Mouse (Mus musculus) adrenal gland, postnatal 4 days (tissue): Measurements from ENCODE around the gene Elmod2. TPM values are rescaled to one million over a fixed set of nuclear protein-coding genes. Genes with fewer than 3 reads are reported as not detected.
A peak's percentile ranks its signal among the peaks of the same experiment; 100 is the strongest.
"Not testable (repeated sequence)": the region's sequence is repeated elsewhere in the genome, so short reads cannot be mapped to it uniquely, and the experiment has no call there.

Source experiments
- DNase-seq, 2 experiments: peaks; one replicate each; pipeline ENCODE4 v3.0.0; 2021 to 2022; ENCODE audit warnings: low spot score in 2 of 2, mixed read lengths in 2 of 2
- long read RNA-seq, 2 experiments: library from polyadenylated mRNA; stranded (forward); transcript quantifications; one replicate each; pipeline ENCODE4 v2.0.0; 2021
- total RNA-seq, 2 experiments: library from RNA; stranded (reverse); gene quantifications; 2 replicates each; pipeline ENCODE4 v1.2.3; 2021

The Elmod2 gene
- 10 to 100 TPM; 19.1 to 25.0 TPM for total RNA-seq
- long read RNA-seq, experiment 1, full-length matches to known transcripts, result 1 of 3 reads
- long read RNA-seq, experiment 1, partial matches to known transcripts, result 0 of 3 reads
- long read RNA-seq, experiment 1, other reads (novel, unspliced or antisense), result 2 of 3 reads
- long read RNA-seq, experiment 2, full-length matches to known transcripts, result 2 of 10 reads
- long read RNA-seq, experiment 2, partial matches to known transcripts, result 4 of 10 reads
- long read RNA-seq, experiment 2, other reads (novel, unspliced or antisense), result 4 of 10 reads

DNA sequence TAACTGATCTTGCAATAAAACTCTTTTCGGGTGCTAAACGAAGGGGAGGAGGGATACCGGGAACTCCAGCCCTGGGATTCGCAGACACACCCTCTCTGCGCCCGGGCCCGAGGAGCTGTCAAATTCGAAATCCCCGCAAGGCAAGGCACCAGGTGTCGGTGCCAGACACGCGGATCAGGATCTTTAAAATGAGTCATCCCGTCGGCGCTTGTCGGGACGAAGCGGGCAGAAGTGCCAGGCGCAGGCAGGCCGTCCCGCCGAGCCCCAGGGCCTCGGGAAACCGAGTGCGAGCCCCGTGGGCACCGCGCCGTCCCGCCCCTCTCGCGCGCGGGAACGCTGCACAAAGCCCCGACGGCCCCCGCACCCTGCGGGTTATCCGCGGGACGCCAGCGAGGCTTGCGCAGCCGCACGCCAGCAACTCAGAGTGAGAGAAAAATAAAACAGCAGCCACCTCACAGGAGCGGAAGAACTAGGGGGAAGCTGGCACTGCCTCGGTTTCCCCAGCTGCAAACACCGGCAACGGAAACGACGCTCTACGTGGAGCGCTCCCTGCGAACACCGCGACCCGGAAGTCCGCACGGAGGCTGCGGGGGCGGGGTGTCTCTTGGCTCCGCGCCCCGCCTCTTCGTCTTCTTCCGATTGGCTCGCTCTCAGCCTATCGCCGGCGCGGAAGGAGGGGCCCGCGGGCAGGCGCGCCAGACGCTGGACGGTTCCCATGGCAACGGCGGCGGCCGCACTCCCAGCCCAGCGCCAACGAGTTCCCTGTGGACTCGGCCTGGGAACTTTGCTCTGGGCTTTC is at the start of gene Elmod2:
Elmod2 (minus strand) TSS at position 588 of the 799 bp plus-strand sequence.
- peak; percentile 93 to 97 for DNase-seq

DNA sequence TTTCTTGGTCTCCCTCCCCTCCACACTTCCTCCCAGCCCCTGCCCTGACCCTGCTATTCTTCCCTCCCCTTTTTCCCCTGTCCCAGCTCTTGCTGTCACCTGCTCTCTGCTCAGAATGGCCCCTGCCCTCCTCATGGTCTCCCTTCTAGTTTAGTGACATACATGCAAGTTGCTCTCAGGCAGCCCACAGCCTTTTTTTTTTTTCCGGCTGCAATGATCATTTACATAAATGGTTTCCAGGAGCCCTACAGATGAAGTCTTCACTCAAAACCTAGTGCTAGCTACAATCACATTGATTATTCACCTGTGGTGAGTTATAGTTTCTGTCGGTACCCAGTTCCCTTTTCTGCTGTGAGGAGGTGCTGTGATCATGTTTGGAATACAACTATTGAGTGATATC is 48.7 kb upstream of the Elmod2 start:
- no peak for DNase-seq

DNA sequence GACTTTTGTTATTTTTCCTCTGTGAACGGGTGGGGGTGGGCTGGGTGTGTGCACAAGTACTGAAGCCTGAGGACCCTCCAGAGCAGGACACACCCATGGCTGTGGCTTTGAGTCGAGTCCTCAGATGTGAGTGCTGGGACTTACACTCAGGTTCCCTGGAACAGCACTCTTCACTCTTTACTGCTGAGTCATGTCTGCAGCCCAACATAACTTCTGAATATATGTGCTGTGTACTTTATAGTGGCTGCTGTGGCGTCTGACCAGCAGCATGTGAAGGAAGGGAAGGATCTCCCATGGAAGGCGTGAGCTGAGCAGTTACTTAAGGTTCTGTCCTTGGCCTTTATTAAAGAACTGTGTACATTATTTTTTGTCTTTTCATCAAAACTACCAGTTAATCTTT is 47.9 kb upstream of the Elmod2 start:
- no peak for DNase-seq

DNA sequence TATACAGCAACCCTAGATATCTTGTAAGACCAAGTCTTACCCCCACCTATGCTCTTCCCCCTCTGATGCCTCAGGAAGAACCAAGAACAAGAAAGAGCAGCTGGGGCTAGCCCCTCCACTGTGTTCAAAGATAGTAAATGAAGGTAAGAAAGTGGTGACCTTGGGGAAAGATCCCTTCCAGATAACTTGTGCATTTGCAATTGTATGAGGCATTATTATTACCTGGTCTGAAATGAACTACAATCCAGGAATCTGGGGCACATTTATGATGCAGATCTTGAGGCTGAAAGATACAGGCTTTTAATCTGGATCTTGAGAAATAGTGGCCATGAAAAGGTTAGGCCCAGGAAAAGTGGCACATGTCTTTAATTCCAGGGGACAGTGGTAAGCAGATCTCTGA is 44.9 kb upstream of the Elmod2 start:
- no peak for DNase-seq

DNA sequence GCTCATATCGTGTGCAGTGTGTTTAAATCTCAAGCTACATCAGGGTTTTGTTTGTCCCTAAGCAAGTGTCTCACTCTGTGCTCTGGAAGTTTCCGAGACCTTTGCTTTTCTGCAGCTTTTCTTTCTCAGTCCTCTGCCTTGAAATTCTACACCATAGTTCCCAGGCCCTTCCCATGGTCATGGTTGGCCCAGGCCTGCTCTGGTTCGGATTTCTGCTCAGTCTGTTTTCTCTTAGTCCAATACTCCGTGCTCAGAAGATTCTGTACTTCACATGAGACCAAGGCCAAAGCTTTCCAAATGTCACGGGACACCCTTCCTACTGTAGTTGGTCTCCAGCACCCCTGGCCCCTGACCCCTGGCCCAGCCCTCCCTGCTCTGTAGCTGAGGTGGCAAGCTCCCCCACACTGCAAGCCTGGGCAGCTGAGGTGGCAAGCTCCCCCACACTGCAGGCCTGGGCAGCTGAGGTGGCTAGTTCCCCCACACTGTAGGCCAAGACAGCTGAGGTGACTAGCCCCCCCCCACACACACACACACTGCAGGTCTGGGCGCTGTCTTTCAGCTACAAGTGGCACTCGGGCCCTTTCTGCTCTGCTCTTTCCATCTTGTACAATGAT is 31.0 kb upstream of the Elmod2 start:
- DNase-seq, result no peak

DNA sequence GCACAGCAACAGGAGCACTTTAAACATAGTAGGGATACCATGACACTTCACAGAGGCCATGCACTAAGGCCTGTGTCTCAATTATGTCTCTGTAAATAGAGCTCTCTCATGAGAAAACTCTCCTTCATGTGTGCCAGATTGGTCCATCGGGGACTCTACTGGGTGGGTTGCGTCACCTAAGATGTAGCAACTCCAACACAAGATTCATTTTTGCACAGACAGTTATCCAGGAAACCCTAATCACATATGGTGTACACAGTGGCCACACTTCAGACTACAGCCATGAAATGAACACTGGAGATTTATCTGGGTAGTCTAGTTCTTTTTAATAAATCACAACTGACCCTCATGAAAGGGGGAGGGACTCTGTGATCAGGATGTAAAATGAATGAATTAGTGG is 19.0 kb upstream of the Elmod2 start:
- DNase-seq, result no peak

DNA sequence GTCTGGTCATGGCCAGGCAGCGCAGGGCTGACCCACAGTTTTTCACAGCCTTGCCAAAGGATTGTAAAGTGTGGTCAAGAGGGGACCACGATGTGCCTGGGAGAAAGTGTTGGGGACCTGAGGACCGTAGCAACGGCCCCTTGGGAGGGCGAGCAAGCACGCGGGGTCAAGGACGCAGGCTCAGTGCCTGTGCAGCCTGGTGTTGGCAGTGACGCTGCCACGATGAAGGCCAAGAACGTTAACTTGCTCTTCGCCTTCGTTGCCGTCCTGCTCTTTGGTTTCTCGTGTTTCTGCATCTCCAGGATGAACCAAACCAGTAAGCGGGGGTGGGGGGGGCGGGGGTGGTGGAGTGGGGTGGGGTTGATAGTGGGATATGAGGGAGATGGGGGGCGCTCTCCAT is 16.0 kb upstream of the Elmod2 start, which contains the start of gene Mgat4d:
Mgat4d (plus strand) TSS at position 209 of the 400 bp plus-strand sequence.
- DNase-seq, result no peak

DNA sequence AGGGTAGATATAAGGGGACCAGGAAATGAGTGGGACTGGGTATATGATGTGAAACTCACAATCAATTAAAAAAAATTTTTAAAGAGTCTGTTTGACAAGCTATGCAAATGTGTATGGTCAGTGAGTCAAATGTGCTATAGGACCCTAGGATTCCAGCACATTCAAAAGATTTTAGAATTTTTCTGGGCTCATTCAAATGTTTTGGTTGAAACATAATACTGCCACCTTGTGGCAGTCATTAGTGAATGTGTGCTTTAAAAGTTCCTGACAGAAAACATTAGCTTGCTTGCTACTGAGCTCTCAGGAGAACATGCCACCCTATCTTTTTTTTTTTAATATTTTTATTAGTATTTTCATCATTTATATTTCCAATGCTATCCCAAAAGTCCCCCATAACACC is 10.4 kb upstream of the Elmod2 start:
- no peak for DNase-seq

DNA sequence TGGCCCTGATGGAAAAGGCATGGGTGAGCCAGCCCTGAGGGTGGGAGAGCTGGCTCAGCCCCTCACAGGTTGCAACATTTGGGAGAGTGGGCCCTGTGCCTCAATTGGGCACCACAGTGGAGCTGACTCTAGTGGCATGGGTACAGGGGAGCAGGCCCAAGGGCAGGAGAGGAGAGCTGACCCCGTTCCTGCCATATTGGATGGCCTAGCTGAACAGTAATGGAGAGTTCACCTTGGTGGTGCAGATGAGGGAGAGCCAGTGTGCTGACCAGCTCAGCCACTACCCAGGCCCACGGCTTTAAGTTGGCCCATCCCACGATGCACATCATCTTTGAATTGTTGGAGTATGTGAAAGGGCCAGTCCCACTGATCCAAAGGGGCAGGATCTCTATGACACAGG is 9.8 kb upstream of the Elmod2 start:
- DNase-seq, result no peak

DNA sequence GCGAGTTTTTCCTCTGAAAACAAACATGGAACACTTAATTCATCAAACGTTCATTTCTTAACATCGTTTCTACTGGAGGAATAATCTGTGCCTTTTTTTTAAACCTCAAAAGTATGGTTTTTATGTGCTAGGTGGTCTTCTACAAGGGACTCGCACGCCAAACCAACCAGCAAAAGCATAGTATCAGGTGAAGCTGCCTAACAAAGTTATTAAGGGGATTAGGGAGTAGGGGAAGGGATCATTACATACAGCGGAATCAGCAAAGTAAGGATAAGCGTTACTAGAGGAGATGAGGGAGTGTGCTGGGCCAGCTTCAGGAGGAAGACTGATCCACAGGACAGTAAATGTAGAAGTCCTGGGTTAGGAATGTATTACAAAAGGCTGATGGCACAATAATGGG is 578 bp upstream of the Elmod2 start:
- DNase-seq, result no peak

DNA sequence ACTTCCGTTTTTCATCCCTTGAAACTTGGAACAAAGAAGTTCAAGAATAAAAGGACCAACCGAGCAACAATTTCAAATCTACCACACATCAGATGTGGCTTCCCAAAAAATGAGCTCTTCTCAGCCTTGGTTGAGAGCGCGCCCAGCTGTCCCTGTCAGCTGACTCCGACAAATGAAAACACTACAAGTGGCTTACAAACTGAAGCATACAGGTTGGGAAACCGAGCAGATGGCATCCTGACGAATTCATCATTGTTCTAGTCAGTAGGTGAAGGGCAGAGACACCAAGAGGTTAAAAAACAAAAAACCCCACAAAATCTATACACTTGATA is 753 bp downstream of the Elmod2 start:
- no peak for DNase-seq

DNA sequence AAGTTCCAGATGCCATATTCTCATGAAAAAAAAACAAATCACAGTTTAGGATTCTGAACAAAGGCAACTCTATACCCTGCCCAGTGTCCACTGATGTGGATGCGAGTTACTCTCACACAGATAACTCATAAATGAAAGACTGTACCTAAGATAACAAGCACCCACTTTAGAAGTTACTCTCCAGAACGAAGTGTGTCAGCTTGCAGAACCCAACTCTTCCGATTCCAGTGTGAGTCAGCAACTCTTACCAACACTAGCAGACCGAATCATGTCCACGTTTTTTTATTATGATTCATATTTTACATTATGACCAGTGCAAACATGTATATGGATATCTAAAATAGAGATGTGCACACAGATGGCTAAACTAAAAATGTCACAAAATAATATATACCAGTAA is 4.4 kb downstream of the Elmod2 start:
- no peak for DNase-seq

DNA sequence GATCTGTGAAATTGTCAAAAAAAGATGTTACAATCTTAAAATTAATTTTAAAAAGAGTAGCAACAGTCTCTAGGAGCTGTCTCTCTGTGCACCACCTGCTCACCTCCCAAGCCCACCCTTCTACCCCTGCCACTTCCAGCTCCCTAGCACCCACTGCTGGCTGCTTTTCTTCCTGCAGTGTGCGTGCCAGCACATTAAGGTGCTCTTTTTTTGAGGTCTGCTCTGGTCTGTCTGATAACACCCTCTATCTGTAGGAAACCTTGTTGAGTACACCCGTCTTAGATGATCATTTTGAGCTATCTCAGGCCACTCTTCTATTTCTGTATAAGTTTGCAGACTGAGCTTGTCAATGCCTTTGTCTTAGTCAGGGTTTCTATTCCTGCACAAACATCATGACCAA is 9.2 kb downstream of the Elmod2 start:
- no peak for DNase-seq

DNA sequence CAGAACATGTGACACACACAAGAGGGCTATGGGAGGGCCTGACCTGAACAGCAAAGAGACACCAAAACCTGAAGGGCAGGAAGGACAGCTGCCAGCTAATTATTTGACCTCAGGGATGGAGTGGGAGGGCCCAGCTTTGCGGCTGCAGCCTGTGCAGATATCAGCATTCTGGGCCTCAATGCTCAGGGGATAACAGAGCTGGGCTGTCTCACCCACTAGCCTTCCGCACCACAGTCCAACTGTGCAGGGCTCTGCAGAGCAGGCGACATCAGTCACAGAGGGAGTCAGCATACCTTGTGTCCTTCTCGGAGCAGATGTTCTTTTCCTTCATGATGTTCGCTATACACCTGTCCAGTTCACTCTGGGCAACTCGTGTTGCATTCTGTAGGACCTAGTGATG is 9.9 kb downstream of the Elmod2 start:
- DNase-seq, result no peak

DNA sequence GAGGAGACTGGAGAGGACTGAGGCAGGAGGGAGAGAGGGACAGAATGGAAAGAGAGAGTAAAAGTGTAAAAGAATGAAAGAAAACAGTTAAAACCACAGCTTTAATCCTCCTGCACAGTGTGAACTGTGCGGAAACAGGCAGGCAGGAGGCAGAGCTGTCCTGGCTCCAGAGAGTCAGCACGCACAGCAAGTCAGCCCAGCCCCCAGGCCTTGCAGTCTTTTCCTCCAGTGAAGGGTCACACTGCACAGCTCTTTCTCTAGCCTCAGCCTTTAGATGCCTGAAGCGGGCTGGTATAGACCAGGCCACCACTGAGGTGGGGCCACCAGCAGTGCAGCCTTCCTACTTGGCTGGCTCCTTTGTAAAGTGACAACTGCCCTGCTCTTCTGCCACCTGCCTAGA is 11.7 kb downstream of the Elmod2 start:
- DNase-seq, result no peak

DNA sequence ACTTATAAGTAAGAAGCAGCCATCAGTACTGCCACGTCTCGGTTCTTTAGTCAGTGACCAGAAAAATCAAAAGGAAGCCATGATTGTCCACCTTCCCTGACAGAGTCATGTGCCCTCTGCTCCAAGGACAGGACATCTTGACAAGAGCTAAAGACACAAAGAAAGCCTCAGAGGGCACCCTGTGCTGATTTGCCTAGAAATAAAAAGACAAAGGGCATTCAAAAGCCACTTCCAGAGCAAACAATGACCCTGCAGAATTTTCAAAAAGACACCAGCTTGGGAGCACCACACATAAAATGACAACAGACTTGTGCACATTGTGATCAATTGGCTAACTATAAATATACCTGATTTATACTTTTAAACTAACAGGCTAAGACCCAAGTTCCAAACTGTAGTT is 16.6 kb downstream of the Elmod2 start:
- no peak for DNase-seq

DNA sequence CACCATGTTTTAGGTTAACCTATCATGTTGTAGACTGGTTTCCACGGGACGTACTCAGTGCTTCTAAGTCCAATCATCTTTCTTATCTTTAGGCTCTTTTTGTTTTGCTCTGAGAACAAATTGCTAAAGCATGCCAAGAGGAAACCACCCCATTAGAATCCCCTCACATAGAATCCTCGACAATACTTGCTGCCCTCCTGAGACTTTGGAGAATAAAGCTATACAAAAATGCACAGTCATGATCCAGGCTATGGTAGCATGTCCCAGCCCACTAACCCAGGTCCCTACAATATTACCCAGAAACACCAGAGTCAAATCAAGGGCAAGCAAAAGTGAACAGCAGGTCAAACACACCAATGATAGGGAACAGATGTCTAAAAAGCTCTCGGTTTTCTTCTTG is 17.2 kb downstream of the Elmod2 start:
- not testable (repeated sequence) for DNase-seq

DNA sequence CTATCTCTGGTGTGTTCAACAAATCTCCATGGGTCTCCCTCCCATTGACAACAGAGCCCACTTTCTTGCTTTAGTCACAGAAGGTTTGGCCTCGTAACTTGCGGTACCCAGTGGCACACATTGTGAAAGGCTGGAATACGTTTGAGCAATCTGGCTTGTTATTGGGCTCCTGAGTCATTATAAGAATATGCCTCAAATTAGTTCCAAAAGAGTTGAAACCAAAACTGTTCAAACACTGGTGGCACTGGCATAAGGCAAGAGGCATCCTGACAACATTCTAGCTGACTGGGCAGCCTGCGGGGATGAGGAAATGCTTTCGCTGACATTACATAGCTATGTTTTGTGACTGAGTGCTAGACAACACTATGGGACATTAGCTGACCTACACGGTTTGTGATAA is 22.4 kb downstream of the Elmod2 start:
- DNase-seq, result no peak

DNA sequence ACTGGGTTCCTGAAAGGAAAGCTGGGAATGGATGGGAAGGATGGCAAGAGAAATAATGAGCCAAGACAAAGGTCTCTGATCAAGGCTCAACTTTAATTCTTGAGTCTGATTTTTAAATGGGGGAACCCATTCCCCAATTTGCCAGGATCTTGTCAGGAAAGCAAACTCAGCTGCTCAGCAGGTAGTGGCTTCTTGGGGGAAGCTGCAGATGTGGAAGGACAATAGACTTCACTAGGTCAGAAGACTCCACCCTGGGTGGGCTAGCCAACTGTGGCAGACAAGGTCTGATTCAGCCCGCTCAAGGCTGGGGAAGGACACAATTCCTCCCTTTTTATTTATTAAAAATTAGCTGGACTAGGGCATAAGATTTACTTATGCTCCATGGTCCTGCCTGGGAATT is 27.3 kb downstream of the Elmod2 start:
- DNase-seq, result no peak

DNA sequence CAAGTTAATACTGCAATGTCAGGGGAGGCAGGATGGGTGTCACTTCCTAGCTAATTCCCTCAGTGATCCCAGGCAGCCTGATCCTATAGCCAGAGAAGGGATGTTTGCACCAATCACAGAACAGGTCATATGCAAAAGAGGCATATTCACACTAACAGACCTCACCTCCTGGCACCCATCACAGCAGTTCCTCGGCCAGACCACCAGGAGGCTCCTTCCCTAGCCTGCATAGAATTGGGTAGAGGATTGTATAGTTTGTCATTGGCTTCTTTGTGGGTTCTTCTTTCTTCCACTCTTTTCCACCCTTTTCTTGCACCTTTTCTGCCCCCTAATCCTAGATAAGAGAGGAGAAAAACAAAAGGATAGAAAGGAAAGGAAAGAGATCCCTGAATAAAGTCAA is 32.2 kb downstream of the Elmod2 start:
- no peak for DNase-seq

DNA sequence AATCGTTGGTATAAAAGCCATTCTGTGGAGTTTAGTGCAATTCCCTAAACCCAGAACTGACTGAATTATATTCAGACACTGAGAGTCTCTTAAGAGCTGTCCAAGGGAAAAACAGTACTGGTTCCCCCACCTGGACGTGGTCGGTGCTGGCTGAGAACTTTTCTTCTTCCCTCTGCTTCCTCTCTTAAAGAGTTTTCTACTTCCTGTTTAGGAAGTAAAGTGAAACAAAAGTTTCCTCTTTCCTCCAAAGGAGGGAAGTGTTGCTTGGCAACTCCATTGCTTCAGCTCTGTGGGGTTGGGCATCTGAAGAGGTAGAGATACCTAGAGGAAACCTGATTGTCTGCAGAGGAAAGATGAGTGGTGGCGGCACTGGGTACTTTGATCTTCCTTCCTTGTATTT is 34.9 kb downstream of the Elmod2 start:
- no peak for DNase-seq

DNA sequence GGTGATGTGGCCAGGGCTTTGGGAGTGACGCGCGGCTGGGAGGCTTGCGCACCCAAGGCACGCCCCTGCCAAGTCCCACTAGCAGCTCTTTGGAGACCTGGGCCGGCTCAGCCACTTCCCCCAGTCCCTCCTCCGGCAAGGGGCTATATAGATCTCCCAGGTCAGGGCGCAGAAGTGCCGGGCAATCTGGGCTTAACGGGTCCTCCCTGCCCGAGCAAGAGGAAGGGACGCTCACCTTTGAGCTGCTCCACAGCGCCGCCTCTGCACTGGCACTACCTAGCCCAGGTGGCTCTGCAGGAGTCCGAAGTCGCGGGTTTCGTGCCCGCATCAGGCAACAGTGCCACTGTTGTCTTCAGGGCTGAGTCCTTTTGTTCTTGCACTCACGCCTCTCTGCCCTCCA is 42.1 kb downstream of the Elmod2 start, which contains the start of gene Ucp1:
Ucp1 (plus strand) TSS at position 177 of the 400 bp plus-strand sequence.
- DNase-seq, result no peak
